Mouse (Mus musculus) liver, embryonic 14.5 days (tissue): ENCODE results near the gene Stk33. TPM values are rescaled to one million over a fixed set of nuclear protein-coding genes. Genes with fewer than 3 reads are reported as not detected.
A peak's percentile ranks its signal among the peaks of the same experiment; 100 is the strongest.

Source experiments
- ATAC-seq: fragments of 200-750 bp; cut with Nextera tagmentation; 2 replicates; pipeline ENCODE4 v1.8.0; 2017; ENCODE audit warnings: moderate number of reproducible peaks, mild to moderate bottlenecking, moderate library complexity; ENCODE audit not compliant: insufficient read depth
- DNase-seq, 3 experiments: peaks; one replicate each; pipeline ENCODE4 v3.0.0-alpha.2; 2012 to 2013; ENCODE audit warnings: low read depth in 3 of 3, low spot score in 3 of 3
- H3K27ac ChIP-seq: fragments of 300-500 bp; sonication (generic); 2 replicates; pipeline ENCODE4 v1.5.1; 2014; ENCODE audit warnings: moderate library complexity, mild to moderate bottlenecking, control low read depth, inconsistent platforms
- H3K27me3 ChIP-seq: fragments of 300-500 bp; sonication (generic); 2 replicates; pipeline ENCODE4 v1.6.1; 2014; ENCODE audit warnings: mild to moderate bottlenecking, low read length, moderate library complexity; ENCODE audit not compliant: control insufficient read depth, insufficient read depth
- H3K36me3 ChIP-seq: fragments of 300-500 bp; sonication (generic); replicated peaks from 2 replicates; pipeline ENCODE4 v1.6.1; 2014; ENCODE audit warnings: low read depth; ENCODE audit not compliant: control insufficient read depth, insufficient read depth
- H3K4me1 ChIP-seq, 2 experiments: fragments of 200-500 bp in 1 of 2; fragments of 300-500 bp in 1 of 2; sonication (generic) in 1 of 2; replicated peaks; 2 replicates each; pipeline ENCODE4 v1.6.1; 2012 to 2014; ENCODE audit warnings: antibody characterized with exemption in 1 of 2, inconsistent platforms in 1 of 2, low read length in 1 of 2; ENCODE audit not compliant: control insufficient read depth in 2 of 2, insufficient read depth in 2 of 2
- H3K4me2 ChIP-seq: fragments of 300-500 bp; sonication (generic); 2 replicates; pipeline ENCODE4 v1.6.1; 2014; ENCODE audit warnings: low read depth, mild to moderate bottlenecking, control low read depth, moderate library complexity
- H3K4me3 ChIP-seq, 2 experiments: fragments of 200-500 bp in 1 of 2; fragments of 300-500 bp in 1 of 2; sonication (generic) in 1 of 2; 2 replicates each; pipeline ENCODE4 v1.5.1; 2012 to 2014; ENCODE audit warnings: low read depth in 2 of 2, low read length in 2 of 2, mild to moderate bottlenecking in 2 of 2, control low read depth in 1 of 2, inconsistent platforms in 1 of 2, moderate library complexity in 1 of 2; ENCODE audit not compliant: insufficient read depth in 1 of 2
- H3K9ac ChIP-seq: fragments of 300-500 bp; sonication (generic); replicated peaks from 2 replicates; pipeline ENCODE4 v1.6.1; 2014; ENCODE audit warnings: mild to moderate bottlenecking, control low read depth, moderate library complexity
- H3K9me3 ChIP-seq: fragments of 300-500 bp; sonication (generic); 2 replicates; pipeline ENCODE4 v1.6.1; 2016; ENCODE audit warnings: low read length, mixed read lengths; ENCODE audit not compliant: control insufficient read depth
- CTCF ChIP-seq: IDR thresholded peaks from 2 replicates; pipeline ENCODE4 v1.5.1; 2016; ENCODE audit warnings: antibody characterized with exemption, low read depth, control low read depth
- EP300 ChIP-seq: IDR thresholded peaks from 2 replicates; pipeline ENCODE4 v1.6.1; 2016; ENCODE audit warnings: antibody characterized with exemption, low read depth
- WGBS: fragments of 180-500 bp; shearing (Covaris S2); extraction: QIAGEN DNeasy Blood & Tissue Kit; methylation state at CpG from one replicate; pipeline ENCODE4 v1.1.7; 2014; ENCODE audit not compliant: insufficient replicate concordance; 5-methylcytosine and 5-hydroxymethylcytosine counted together
- polyA plus RNA-seq, 2 experiments: library from polyadenylated mRNA; depleted of rRNA in 1 of 2; stranded (reverse) in 1 of 2; unstranded in 1 of 2; fragments of >200 nt; fragmentation: Nextera tagmentation in 1 of 2; extraction: Ambion mirVana in 1 of 2; gene quantifications; 2 replicates each; pipeline versions ENCODE4 v1.2.1 to v1.2.3; 2012 to 2014

Stk33 gene
- polyA plus RNA-seq, 2 experiments, result not detected

GRCm38 (mm10) chr7:109468262-109468701, 29.4 kb upstream of the Stk33 start:
- H3K9ac ChIP-seq, result no peak overlapping the region
- 38% methylated on average over 6 of the region's 6 CpGs for WGBS

GRCm38 (mm10) chr7:109467591-109467990, 28.7 kb upstream of the Stk33 start:
- H3K4me1 ChIP-seq, result no peaks in the 10 kb centered on the region
- no peaks in the 10 kb centered on the region for H3K36me3 ChIP-seq
- DNase-seq, result no peak
- TF ChIP-seq CTCF (no peak), EP300 (no peak)
- 41% methylated on average over 2 of the region's 2 CpGs for WGBS
- H3K9me3 ChIP-seq, result no peaks in the 10 kb centered on the region
- no peaks in the 10 kb centered on the region for H3K27me3 ChIP-seq
- H3K9ac ChIP-seq, result no peak overlapping the region
- no peak overlapping the region for H3K27ac ChIP-seq
- no peak overlapping the region for H3K4me3 ChIP-seq
- H3K4me2 ChIP-seq, result no peak overlapping the region
- ATAC-seq, result no peak

More at GRCm38 (mm10) chr7:109468262-109468701, 29.4 kb upstream of the Stk33 start:
- Histone ChIP-seq H3K27me3 (no peaks in the 10 kb centered on the region), H3K36me3 (no peaks in the 10 kb centered on the region), H3K4me1 (no peaks in the 10 kb centered on the region), H3K9me3 (no peaks in the 10 kb centered on the region), H3K4me3 (no peak overlapping the region), H3K4me2 (no peak overlapping the region), H3K27ac (no peak overlapping the region)
- TF ChIP-seq EP300, result no peak
- no peak for TF ChIP-seq CTCF
- ATAC-seq (no peak), DNase-seq (no peak)

GRCm38 (mm10) chr7:109460698-109461097, 21.8 kb upstream of the Stk33 start:
- Histone ChIP-seq H3K9ac (no peak overlapping the region), H3K4me2 (no peak overlapping the region), H3K36me3 (no peaks in the 10 kb centered on the region), H3K9me3 (no peaks in the 10 kb centered on the region), H3K27me3 (no peaks in the 10 kb centered on the region), H3K4me3 (no peak overlapping the region), H3K27ac (no peak overlapping the region), H3K4me1 (no peaks in the 10 kb centered on the region)
- TF ChIP-seq EP300 (no peak), CTCF (no peak)
- 74% methylated on average over 8 of the region's 8 CpGs for WGBS
- no peak for DNase-seq
- no peak for ATAC-seq

- DNase-seq (peak in 1 of 3 experiments; percentile 9), ATAC-seq (no peak)
- H3K4me2 ChIP-seq, result no peak overlapping the region
- H3K36me3 ChIP-seq, result no peaks in the 10 kb centered on the region
- H3K9me3 ChIP-seq, result no peaks in the 10 kb centered on the region
- H3K27ac ChIP-seq, result no peak overlapping the region
- H3K4me1 ChIP-seq, result no peaks in the 10 kb centered on the region
- no peak overlapping the region for H3K4me3 ChIP-seq
- no peak for TF ChIP-seq CTCF
- no peak for TF ChIP-seq EP300
- H3K9ac ChIP-seq, result no peak overlapping the region
- WGBS, result 23% methylated on average over 6 of the region's 6 CpGs
- H3K27me3 ChIP-seq, result no peaks in the 10 kb centered on the region
Measured at GRCm38 (mm10) chr7:109456563-109456962, 17.7 kb upstream of the Stk33 start.

GRCm38 (mm10) chr7:109455748-109456147, 16.9 kb upstream of the Stk33 start:
- DNase-seq (no peak), ATAC-seq (no peak)
- no peaks in the 10 kb centered on the region for H3K36me3 ChIP-seq
- H3K27ac ChIP-seq, result no peak overlapping the region
- H3K9ac ChIP-seq, result no peak overlapping the region
- H3K9me3 ChIP-seq, result no peaks in the 10 kb centered on the region
- H3K4me2 ChIP-seq, result no peak overlapping the region
- no peak overlapping the region for H3K4me3 ChIP-seq
- 13% methylated on average over 2 of the region's 2 CpGs for WGBS
- H3K27me3 ChIP-seq, result no peaks in the 10 kb centered on the region
- TF ChIP-seq EP300, result no peak
- no peak for TF ChIP-seq CTCF
- no peaks in the 10 kb centered on the region for H3K4me1 ChIP-seq
